Mouse (Mus musculus) layer of hippocampus, adult 2 months (tissue): ENCODE data around the gene Gab3. TPM values are rescaled to one million over a fixed set of nuclear protein-coding genes. Genes with fewer than 3 reads are reported as not detected.

ENCODE experiments used
- DNase-seq, 2 experiments: peaks; one replicate each; pipeline ENCODE4 v3.0.0; 2022; ENCODE audit warnings: low spot score in 2 of 2
- H3K27ac ChIP-seq: fragments of 200-600 bp; 2 replicates; pipeline ENCODE4 v1.8.1; 2022
- H3K4me3 ChIP-seq: fragments of 200-600 bp; 2 replicates; pipeline ENCODE4 v1.8.1; 2022; ENCODE audit warnings: mild to moderate bottlenecking
- CTCF ChIP-seq: fragments of 200-600 bp; conservative IDR thresholded peaks from 2 replicates; pipeline ENCODE4 v1.8.1; 2022; ENCODE audit warnings: antibody characterized with exemption, mild to moderate bottlenecking, moderate library complexity
- long read RNA-seq, 2 experiments: library from polyadenylated mRNA; stranded (forward); transcript quantifications; one replicate each; pipeline ENCODE4 v2.0.0; 2021; ENCODE audit warnings: borderline mapping rate in 2 of 2
- total RNA-seq, 2 experiments: library from RNA; stranded (reverse); gene quantifications; 2 replicates each; pipeline ENCODE4 v1.2.3; 2021

The Gab3 gene
- total RNA-seq: 1 to 10 TPM; 1.7 to 2.2 TPM
- long read RNA-seq, experiment 1, partial matches to known transcripts: 0 of 1 reads
- long read RNA-seq, experiment 1, other reads (novel, unspliced or antisense): 1 of 1 reads
- long read RNA-seq, experiment 2, partial matches to known transcripts: 1 of 4 reads
- long read RNA-seq, experiment 2, other reads (novel, unspliced or antisense): 3 of 4 reads

GRCm38 (mm10) chrX:75084774-75085508 is at the start of gene Gab3:
Gene Gab3 (minus strand): TSS chrX:75085458.
- TF ChIP-seq CTCF: no peak
- H3K4me3 ChIP-seq: peak within 1 kb of the TSS; percentile 63
- peak; percentile 13 to 19 for DNase-seq
- peak within 1 kb of the TSS; percentile 65 for H3K27ac ChIP-seq

DNA sequence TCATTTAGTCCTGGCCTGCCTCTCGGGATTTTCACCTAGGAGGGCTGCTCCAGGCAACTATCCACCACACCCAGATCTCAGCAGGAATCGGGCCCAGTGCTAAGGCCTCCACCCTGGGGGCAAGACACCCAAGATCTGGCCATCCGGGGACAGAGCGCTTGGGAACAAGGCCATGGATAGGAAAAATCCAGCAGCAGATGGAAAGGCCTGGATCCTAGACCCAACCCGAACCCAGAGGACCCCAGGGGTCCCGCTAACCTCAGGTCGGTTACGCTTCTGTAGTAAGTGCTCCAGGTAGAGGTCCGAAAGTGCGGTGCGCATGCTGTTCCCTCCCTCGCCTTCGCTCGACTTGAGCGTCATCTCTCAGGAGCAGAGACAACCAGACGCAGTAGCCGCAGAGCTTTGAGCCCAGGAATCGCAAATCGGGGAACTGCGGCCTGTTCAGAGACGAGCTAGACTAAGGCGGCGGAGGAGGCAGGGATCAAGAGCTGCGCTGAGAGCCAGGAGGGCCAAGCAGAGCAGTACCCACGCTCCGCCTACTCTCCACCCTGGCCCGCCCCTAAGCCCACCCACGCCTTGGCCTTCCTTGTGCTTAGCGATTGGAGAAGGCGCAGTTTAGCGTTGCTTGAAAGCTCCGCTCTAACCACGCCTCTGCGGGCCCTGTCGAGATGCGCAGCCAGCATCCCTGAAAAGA is 45.4 kb upstream of the Gab3 start, which contains the start of gene Mpp1:
Gene Mpp1, minus strand, starts transcription at position 550 of the 694 bp plus-strand sequence.
- Histone ChIP-seq H3K27ac (peak within 1 kb of the TSS; percentile 87), H3K4me3 (peak within 1 kb of the TSS; percentile 67)
- peak; percentile 55 to 62 for DNase-seq
- TF ChIP-seq CTCF: no peak

- TF ChIP-seq CTCF: no peak
- H3K4me3 ChIP-seq: peak overlapping the region; percentile 67
- H3K27ac ChIP-seq: no peak overlapping the region
- DNase-seq: no peak
These were observed 44.2 kb upstream of the Gab3 start for GRCm38 (mm10) chrX:75129474-75129873.

GRCm38 (mm10) chrX:75128333-75128980 is 43.2 kb upstream of the Gab3 start:
- H3K27ac ChIP-seq: no peak overlapping the region
- no peak for DNase-seq
- H3K4me3 ChIP-seq: no peak overlapping the region
- no peak for TF ChIP-seq CTCF

DNA sequence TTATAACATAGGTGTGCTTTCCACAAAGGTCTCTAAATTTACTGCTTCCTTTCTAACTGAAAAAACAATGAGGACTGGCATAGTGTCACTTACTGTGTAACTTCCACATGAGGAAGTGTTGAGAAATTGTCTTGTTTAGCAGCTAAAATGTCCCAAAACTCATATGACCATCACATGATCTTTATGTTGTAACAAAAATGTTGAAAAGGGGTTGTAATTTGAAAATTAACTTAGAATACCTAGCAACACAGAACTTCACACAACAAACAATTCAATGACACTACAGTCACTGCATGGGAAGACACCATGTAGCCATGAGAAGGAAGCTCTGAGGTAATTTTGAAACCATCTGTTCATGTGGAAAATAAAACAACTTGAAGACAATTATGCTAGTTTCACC is 41.6 kb upstream of the Gab3 start:
- H3K4me3 ChIP-seq: no peak overlapping the region
- no peak for TF ChIP-seq CTCF
- no peak overlapping the region for H3K27ac ChIP-seq
- DNase-seq: no peak

- no peak overlapping the region for H3K27ac ChIP-seq
- TF ChIP-seq CTCF: no peak
- H3K4me3 ChIP-seq: no peak overlapping the region
- DNase-seq: no peak
These were observed 40.3 kb upstream of the Gab3 start for GRCm38 (mm10) chrX:75125606-75126005.

DNA sequence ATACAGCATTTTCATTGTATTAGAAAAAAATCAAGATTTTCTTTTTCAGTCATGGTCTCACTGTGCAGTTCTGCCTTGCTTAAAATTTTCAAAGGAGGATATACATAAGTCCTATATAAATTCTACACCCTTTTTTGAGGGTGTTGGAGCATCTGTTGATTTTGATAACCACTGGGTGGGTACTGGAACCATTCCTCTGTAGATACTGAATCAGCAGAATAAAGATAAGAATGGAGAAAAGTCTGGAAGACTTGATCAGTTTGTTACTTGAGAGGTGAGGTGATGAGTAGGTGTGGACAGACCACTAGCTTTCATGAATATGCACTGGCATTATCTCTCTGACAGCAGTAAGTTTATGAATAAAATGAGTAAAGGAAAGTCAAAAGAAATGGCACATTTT is 30.3 kb upstream of the Gab3 start:
- Histone ChIP-seq H3K27ac (no peak overlapping the region), H3K4me3 (no peak overlapping the region)
- DNase-seq: no peak
- TF ChIP-seq CTCF: no peak

- Histone ChIP-seq H3K27ac (no peak overlapping the region), H3K4me3 (no peak overlapping the region)
- TF ChIP-seq CTCF: no peak
- no peak for DNase-seq
These were observed 17.0 kb upstream of the Gab3 start for GRCm38 (mm10) chrX:75102293-75102692.

DNA sequence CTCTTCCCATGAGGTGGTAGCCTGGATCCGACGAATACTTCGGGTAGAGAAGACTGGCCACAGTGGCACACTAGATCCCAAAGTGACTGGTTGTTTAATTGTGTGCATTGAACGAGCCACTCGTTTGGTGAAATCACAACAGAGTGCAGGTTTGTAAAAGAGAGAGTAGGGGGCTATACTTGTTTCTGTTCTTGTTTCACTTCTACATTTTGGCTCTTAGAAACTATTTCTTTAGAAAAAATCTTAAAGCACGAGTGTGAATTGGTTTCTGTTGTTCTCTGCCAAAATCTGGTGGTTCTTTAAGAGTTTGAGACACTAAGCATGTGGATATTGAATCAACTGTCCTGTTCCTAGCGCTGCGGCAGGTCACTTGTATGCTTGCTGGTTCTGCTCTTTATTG is 13.5 kb upstream of the Gab3 start:
- no peak overlapping the region for H3K27ac ChIP-seq
- TF ChIP-seq CTCF: no peak
- DNase-seq: no peak
- no peak overlapping the region for H3K4me3 ChIP-seq

- DNase-seq: no peak
- peak overlapping the region; percentile 80 for H3K27ac ChIP-seq
- no peak for TF ChIP-seq CTCF
- H3K4me3 ChIP-seq: peak overlapping the region; percentile 74
These were observed 11.0 kb upstream of the Gab3 start for GRCm38 (mm10) chrX:75096163-75096770.

GRCm38 (mm10) chrX:75095369-75096162 is 10.3 kb upstream of the Gab3 start, which contains the start of gene Dkc1:
Gene Dkc1 (plus strand): TSS chrX:75095854.
- peak within 1 kb of the TSS; percentile 80 for H3K27ac ChIP-seq
- TF ChIP-seq CTCF: no peak
- peak; percentile 88 to 91 for DNase-seq
- H3K4me3 ChIP-seq: peak within 1 kb of the TSS; percentile 74

- H3K27ac ChIP-seq: no peak overlapping the region
- TF ChIP-seq CTCF: peak; percentile 50
- no peak for DNase-seq
These were observed 396 bp upstream of the Gab3 start for GRCm38 (mm10) chrX:75085654-75086053.

More at GRCm38 (mm10) chrX:75085654-75086053, 396 bp upstream of the Gab3 start:
- H3K4me3 ChIP-seq: no peak overlapping the region
